Mouse (Mus musculus): ENCODE measurements around the gene Ccr3.
"Not testable (repeated sequence)": the region's sequence is repeated elsewhere in the genome, so short reads cannot be mapped to it uniquely, and the experiment has no call there.

The Ccr3 gene

GRCm38 (mm10) chr9:124053532-124053931 lies 31.8 kb downstream of the Ccr3 start:
- peak in 1 of 2 experiments; percentile 23 for DNase-seq

GRCm38 (mm10) chr9:124056158-124056709 lies 34.5 kb downstream of the Ccr3 start:
- DNase-seq: no peak

GRCm38 (mm10) chr9:124059660-124060352 lies 38.0 kb downstream of the Ccr3 start:
- DNase-seq: no peak

- DNase-seq: not testable (repeated sequence)
Measured at GRCm38 (mm10) chr9:124061474-124062432, 40.0 kb downstream of the Ccr3 start.

GRCm38 (mm10) chr9:124066572-124067103 lies 44.9 kb downstream of the Ccr3 start:
- no peak for DNase-seq

GRCm38 (mm10) chr9:124068098-124069058 lies 46.6 kb downstream of the Ccr3 start:
- DNase-seq: no peak

- DNase-seq: no peak
Measured at GRCm38 (mm10) chr9:124071506-124071905, 49.7 kb downstream of the Ccr3 start.

GRCm38 (mm10) chr9:124079803-124080202 lies 58.0 kb downstream of the Ccr3 start:
- DNase-seq: no peak

GRCm38 (mm10) chr9:124080471-124080870 lies 58.7 kb downstream of the Ccr3 start:
- DNase-seq: not testable (repeated sequence)

Data from lung, postnatal 4 days (tissue).